Mouse (Mus musculus) lung, postnatal 0 days (tissue): ENCODE data around the gene Smim26. TPM values are rescaled to one million over a fixed set of nuclear protein-coding genes. Genes with fewer than 3 reads are reported as not detected.

Experiments used
- ATAC-seq: fragments of 200-750 bp; cut with Nextera tagmentation; 2 replicates; pipeline ENCODE4 v1.8.0; 2017; ENCODE audit warnings: moderate library complexity
- DNase-seq: peaks from one replicate; pipeline ENCODE4 v3.0.0-alpha.2; 2016; ENCODE audit warnings: low spot score
- H3K27ac ChIP-seq: fragments of 300-500 bp; sonication (generic); 2 replicates; pipeline ENCODE4 v1.5.1; 2014; ENCODE audit warnings: antibody characterized with exemption, mild to moderate bottlenecking, low read length, mixed read lengths
- H3K27me3 ChIP-seq: fragments of 300-500 bp; sonication (generic); replicated peaks from 2 replicates; pipeline ENCODE4 v1.6.1; 2014; ENCODE audit warnings: low read length, mixed read lengths; ENCODE audit not compliant: insufficient read depth
- H3K36me3 ChIP-seq: fragments of 300-500 bp; sonication (generic); 2 replicates; pipeline ENCODE4 v1.6.1; 2014; ENCODE audit warnings: low read length, mixed read lengths; ENCODE audit not compliant: insufficient read depth
- H3K4me1 ChIP-seq: fragments of 300-500 bp; sonication (generic); 2 replicates; pipeline ENCODE4 v1.6.1; 2014; ENCODE audit warnings: antibody characterized with exemption, low read depth, low read length, mixed read lengths; ENCODE audit not compliant: insufficient read depth
- H3K4me2 ChIP-seq: fragments of 300-500 bp; sonication (generic); replicated peaks from 2 replicates; pipeline ENCODE4 v1.6.1; 2014; ENCODE audit warnings: low read depth, mild to moderate bottlenecking, low read length, moderate library complexity, mixed read lengths
- H3K4me3 ChIP-seq: fragments of 300-500 bp; sonication (generic); 2 replicates; pipeline ENCODE4 v1.5.1; 2014; ENCODE audit warnings: low read depth, low read length
- H3K9ac ChIP-seq: fragments of 300-500 bp; sonication (generic); replicated peaks from 2 replicates; pipeline ENCODE4 v1.6.1; 2014; ENCODE audit warnings: low read depth, mild to moderate bottlenecking
- H3K9me3 ChIP-seq: fragments of 300-500 bp; sonication (generic); 2 replicates; pipeline ENCODE4 v1.6.1; 2016; ENCODE audit warnings: low read length, mixed read lengths
- CTCF ChIP-seq: IDR thresholded peaks from 2 replicates; pipeline ENCODE4 v1.5.1; 2016; ENCODE audit warnings: antibody characterized with exemption, mild to moderate bottlenecking
- EP300 ChIP-seq: IDR thresholded peaks from 2 replicates; pipeline ENCODE4 v1.6.1; 2016; ENCODE audit warnings: antibody characterized with exemption, mild to moderate bottlenecking, control low read depth
- WGBS: fragments of 180-500 bp; shearing (Covaris S2); extraction: QIAGEN DNeasy Blood & Tissue Kit; methylation state at CpG from one replicate; pipeline ENCODE4 v1.1.7; 2014; 5-methylcytosine and 5-hydroxymethylcytosine counted together
- microRNA-seq: library from miRNA; unstranded; fragments of <30 nt; microRNA quantifications from one replicate; pipeline ENCODE4, GENCODE M21; 2016
- polyA plus RNA-seq: library from polyadenylated mRNA; unstranded; fragments of >200 nt; fragmentation: Nextera tagmentation; extraction: Ambion mirVana; gene quantifications from 2 replicates; pipeline ENCODE4 v1.2.1, GENCODE M21; 2015

Gene Smim26
- polyA plus RNA-seq, 1 experiment from 2014 or later = 41.7 TPM

DNA sequence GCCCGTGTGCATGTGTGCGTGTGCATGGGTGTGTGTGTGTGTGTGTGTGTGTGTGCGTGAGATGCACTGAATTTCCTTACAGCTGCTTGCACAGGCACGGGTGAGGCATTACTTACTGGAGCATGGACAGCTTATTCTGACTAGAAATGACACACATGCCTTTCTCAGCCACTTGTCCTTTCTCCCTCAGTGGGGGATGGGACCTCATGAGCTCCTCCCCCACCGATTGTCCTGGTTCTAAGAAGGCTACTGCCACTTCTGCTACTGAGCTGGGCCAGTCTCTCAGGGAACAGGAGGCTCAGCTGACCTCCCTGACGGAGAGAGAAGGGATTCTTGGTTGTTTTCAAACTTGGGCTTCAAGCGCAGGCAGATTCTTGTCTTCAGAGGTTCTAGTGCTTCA, 46.2 kb downstream of the Smim26 start:
- no peaks in the 10 kb centered on the region for H3K4me1 ChIP-seq
- 69% methylated on average over 7 of the region's 7 CpGs for WGBS
- H3K36me3 ChIP-seq = no peaks in the 10 kb centered on the region
- no peak overlapping the region for H3K4me2 ChIP-seq
- no peaks in the 10 kb centered on the region for H3K27me3 ChIP-seq
- H3K4me3 ChIP-seq = no peak overlapping the region
- H3K27ac ChIP-seq = no peak overlapping the region
- ATAC-seq = no peak
- no peak for DNase-seq
- TF ChIP-seq CTCF (no peak), EP300 (no peak)
- no peak overlapping the region for H3K9ac ChIP-seq
- H3K9me3 ChIP-seq = no peaks in the 10 kb centered on the region

DNA sequence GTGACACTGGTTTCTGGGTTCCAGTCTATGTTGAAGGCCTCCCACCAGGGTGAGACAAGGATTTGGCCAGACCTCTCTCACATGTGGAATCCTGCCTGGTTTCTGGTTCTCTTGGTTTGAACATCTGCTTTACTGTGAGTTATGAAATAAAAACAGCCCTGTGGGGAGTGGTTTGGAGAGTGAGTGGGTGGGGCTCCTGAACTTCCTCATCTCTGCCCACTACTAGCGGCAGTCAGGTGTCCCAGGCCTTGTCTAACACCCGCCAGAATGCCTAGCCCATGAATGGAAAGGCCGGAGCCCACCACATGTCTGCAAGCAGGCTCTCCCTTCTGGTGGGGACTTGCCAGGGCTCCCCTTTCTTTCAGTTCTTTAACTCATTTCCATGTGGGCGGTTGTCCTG, 48.1 kb downstream of the Smim26 start:
- Histone ChIP-seq H3K36me3 (no peaks in the 10 kb centered on the region), H3K4me2 (no peak overlapping the region), H3K4me1 (no peaks in the 10 kb centered on the region), H3K27ac (no peak overlapping the region), H3K9me3 (no peaks in the 10 kb centered on the region), H3K4me3 (no peak overlapping the region), H3K9ac (no peak overlapping the region), H3K27me3 (no peaks in the 10 kb centered on the region)
- ATAC-seq = 0 out of 2 replicates have a peak, but pooled peaks have one; percentile 16
- TF ChIP-seq CTCF = no peak
- no peak for TF ChIP-seq EP300
- 77% methylated on average over 4 of the region's 4 CpGs for WGBS
- DNase-seq = peak; percentile 10

Small RNAs within 50 kb of the gene (microRNA-seq; reads per million reads assigned to microRNA genes)
- not detected for gene Gm24823

Other genes starting within 250 kb of the Smim26 start
- gene Kat14, start 225.1 kb upstream of the Smim26 start, polyA plus RNA-seq = 19.1 and 21.9 TPM in 2 replicates
- 1.6 and 2.5 TPM in 2 replicates for gene Pet117, start 225.1 kb upstream of the Smim26 start, polyA plus RNA-seq
- gene Dzank1, start 66.6 kb upstream of the Smim26 start, polyA plus RNA-seq = 1.2 and 1.4 TPM in 2 replicates
- gene Polr3f, start 66.3 kb upstream of the Smim26 start, polyA plus RNA-seq = 11.5 and 11.9 TPM in 2 replicates
- gene Rbbp9, start 43.2 kb upstream of the Smim26 start, polyA plus RNA-seq = 42.3 and 45.1 TPM in 2 replicates
- gene Sec23b, start 37.8 kb upstream of the Smim26 start, polyA plus RNA-seq = 62.4 and 64.3 TPM in 2 replicates
- gene Dtd1, start 5.8 kb downstream of the Smim26 start, polyA plus RNA-seq = 29.3 and 31.4 TPM in 2 replicates
- not detected in 2 replicates for gene Scp2d1, start 229.6 kb downstream of the Smim26 start, polyA plus RNA-seq